Mouse (Mus musculus) lung, postnatal 0 days (tissue): ENCODE results near the gene Igfn1.

Experiments used
- CTCF ChIP-seq: IDR thresholded peaks from 2 replicates; pipeline ENCODE4 v1.5.1; 2016; ENCODE audit warnings: antibody characterized with exemption, mild to moderate bottlenecking
- EP300 ChIP-seq: IDR thresholded peaks from 2 replicates; pipeline ENCODE4 v1.6.1; 2016; ENCODE audit warnings: antibody characterized with exemption, mild to moderate bottlenecking, control low read depth

DNA sequence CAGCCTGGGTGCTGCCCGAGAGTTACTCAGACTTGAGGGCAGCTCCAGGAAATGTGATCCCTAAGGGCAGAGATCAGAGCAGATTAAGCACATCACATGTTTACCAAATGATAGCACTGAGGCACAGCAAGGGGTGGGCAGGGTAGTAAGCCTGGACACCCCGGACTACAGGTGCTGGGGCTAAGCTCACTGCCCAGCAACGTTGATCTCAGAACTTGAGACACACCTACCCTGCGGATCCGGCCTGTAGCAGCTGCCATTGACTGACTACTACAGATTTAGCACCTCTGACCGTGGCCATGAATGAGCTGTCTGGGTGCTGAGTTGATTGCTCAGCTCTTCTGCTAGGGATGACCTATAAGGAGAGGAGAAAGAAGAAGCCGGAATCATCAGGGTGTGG, 8.6 kb downstream of the Igfn1 start:
- TF ChIP-seq CTCF: no peak
- no peak for TF ChIP-seq EP300
